In the genomic region with DNA sequence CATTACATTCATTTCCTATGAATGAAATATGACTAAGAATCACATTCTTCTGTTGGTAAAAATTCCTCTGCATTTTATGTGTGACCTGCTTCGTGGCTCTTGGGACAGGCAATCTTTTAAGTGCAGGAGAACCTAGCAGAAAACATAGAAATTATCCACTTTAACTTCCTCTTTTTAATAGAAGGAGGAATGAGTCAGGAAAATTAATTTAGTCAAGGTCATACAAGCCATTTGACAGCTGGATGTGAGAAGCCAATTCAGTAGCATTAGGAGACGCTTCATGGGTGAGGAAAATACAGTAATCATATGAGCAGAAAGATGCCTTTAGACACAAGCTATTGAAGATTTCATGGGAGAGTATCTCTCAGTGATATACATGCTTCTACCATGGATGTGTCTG, we compare ENCODE assay signal across 20 mouse cellular contexts.
"Had no signal": no experiment of that assay in that cellular context is flagged by ENCODE, and none has a peak within 500 bp of the region (broad histone marks: within the 10 kb centered on the region; RNA-seq: fewer than 3 reads in every experiment).

No protein-coding gene starts in this region.

- ATAC-seq: liver, postnatal 0 days; lung, postnatal 0 days; midbrain, embryonic 13.5 days; midbrain, embryonic 16.5 days had no signal

- H3K4me1 ChIP-seq: limb, embryonic 12.5 days; limb, embryonic 15.5 days; megakaryocyte, embryonic 14.5 days; midbrain, embryonic 10.5 days; midbrain, embryonic 13.5 days had no signal

- DNase-seq: kidney, adult 18-20 months; kidney, adult 9 months; kidney, postnatal 25 days; layer of hippocampus, postnatal 36 days; left cerebral cortex, postnatal 4 days; liver, postnatal 0 days; lung, embryonic 14.5 days; thymus, adult 18-20 months; thymus, postnatal 36 days had no signal

- H3K4me2 ChIP-seq: limb, embryonic 12.5 days; limb, embryonic 15.5 days; liver, embryonic 11.5 days; lung, embryonic 14.5 days; midbrain, embryonic 13.5 days had no signal

- H3K4me3 ChIP-seq: layer of hippocampus, adult 2 months; limb, embryonic 12.5 days; limb, embryonic 15.5 days; megakaryocyte, embryonic 14.5 days; midbrain, embryonic 10.5 days; midbrain, embryonic 13.5 days had no signal

- H3K27me3 ChIP-seq: limb, embryonic 12.5 days; limb, embryonic 15.5 days; megakaryocyte, embryonic 14.5 days; midbrain, embryonic 13.5 days had no signal

- H3K36me3 ChIP-seq: limb, embryonic 12.5 days; limb, embryonic 15.5 days; midbrain, embryonic 10.5 days; midbrain, embryonic 13.5 days had no signal

- H3K9ac ChIP-seq: limb, embryonic 12.5 days; limb, embryonic 15.5 days; liver, embryonic 14.5 days; liver, postnatal 0 days; lung, embryonic 14.5 days; midbrain, embryonic 13.5 days had no signal

- H3K9me3 ChIP-seq: limb, embryonic 12.5 days; limb, embryonic 15.5 days; midbrain, embryonic 10.5 days; midbrain, embryonic 13.5 days had no signal

- H3K27ac ChIP-seq: layer of hippocampus, adult 2 months; limb, embryonic 12.5 days; limb, embryonic 15.5 days; liver, embryonic 14.5 days; macrophage; midbrain, embryonic 10.5 days; midbrain, embryonic 13.5 days had no signal
